Mouse (Mus musculus) thymus, adult 2 months (tissue): ENCODE measurements around the gene Pla2g2e.

Experiments used
- CTCF ChIP-seq: fragments of 200-500 bp; IDR thresholded peaks from 2 replicates; pipeline ENCODE4 v1.5.1; 2012; ENCODE audit warnings: mild to moderate bottlenecking, control low read depth, low read length, moderate library complexity, borderline replicate concordance; ENCODE audit not compliant: control insufficient read depth, poor library complexity, insufficient read depth; ENCODE audit errors: extremely low read depth
- POLR2A ChIP-seq: fragments of 200-500 bp; IDR thresholded peaks from 2 replicates; pipeline ENCODE4 v1.6.1; 2012; ENCODE audit warnings: mild to moderate bottlenecking, low read length, control low read depth, moderate library complexity; ENCODE audit not compliant: control insufficient read depth, poor library complexity, insufficient read depth; ENCODE audit errors: extremely low read depth

DNA sequence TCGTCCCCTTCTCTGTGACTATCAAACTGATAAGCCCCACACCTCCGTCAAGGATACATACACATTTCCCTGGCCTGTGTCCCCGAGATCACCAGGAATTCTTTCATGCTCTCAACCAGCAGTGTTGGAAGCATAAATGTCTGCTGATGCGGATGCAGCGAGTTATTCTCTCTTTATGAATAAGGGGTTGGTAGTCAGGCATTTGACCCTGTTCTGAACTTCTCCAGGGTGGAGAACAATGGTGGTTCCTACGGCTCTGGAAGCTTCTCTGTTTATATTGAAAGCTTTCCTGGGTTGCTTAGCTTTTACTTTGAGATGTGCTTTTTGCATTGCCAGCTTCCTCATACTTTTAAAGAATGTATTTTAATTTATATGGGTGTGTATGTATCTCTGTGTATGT lies 3.9 kb upstream of the Pla2g2e start, which contains the start of gene Gm13030:
- no peak for TF ChIP-seq CTCF
- no peak for TF ChIP-seq POLR2A
